Mouse (Mus musculus) CH12.LX (cell line): ENCODE measurements around the gene Tbc1d2b. TPM values are rescaled to one million over a fixed set of nuclear protein-coding genes. Genes with fewer than 3 reads are reported as not detected.

Source experiments
- DNase-seq: peaks from one replicate; pipeline ENCODE4 v3.0.0-alpha.2; 2013; ENCODE audit errors: extremely low read depth
- H3K27ac ChIP-seq: 2 replicates; pipeline ENCODE4 v1.5.1; 2012; ENCODE audit warnings: low read depth, mild to moderate bottlenecking, control low read depth, moderate library complexity; ENCODE audit not compliant: insufficient read depth
- H3K27me3 ChIP-seq: replicated peaks from 2 replicates; pipeline ENCODE3; 2012; ENCODE audit warnings: inconsistent platforms
- H3K36me3 ChIP-seq, 2 experiments: replicated peaks in 1 of 2; 2 replicates each; pipeline versions ENCODE3 to v1.6.1; 2012; ENCODE audit warnings: inconsistent platforms in 1 of 2, low read length in 1 of 2, mild to moderate bottlenecking in 1 of 2, mixed read lengths in 1 of 2, moderate library complexity in 1 of 2; ENCODE audit not compliant: control insufficient read depth in 1 of 2, insufficient read depth in 1 of 2
- H3K4me1 ChIP-seq, 2 experiments: 2 replicates each; pipeline ENCODE4 v1.6.1; 2012; ENCODE audit warnings: inconsistent platforms in 1 of 2, moderate library complexity in 1 of 2; ENCODE audit not compliant: insufficient read depth in 2 of 2, control insufficient read depth in 1 of 2
- H3K4me2 ChIP-seq: 2 replicates; pipeline ENCODE4 v1.6.1; 2012; ENCODE audit warnings: low read depth, mild to moderate bottlenecking, control low read depth; ENCODE audit not compliant: poor library complexity, insufficient read depth, severe bottlenecking
- H3K4me3 ChIP-seq, 3 experiments: fragments of 150-350 bp in 1 of 3; sonication (generic) in 1 of 3; replicated peaks in 1 of 3; 2 replicates each; pipeline versions ENCODE3 to v1.5.1; 2011 to 2012; ENCODE audit warnings: low read depth in 2 of 3, low read length in 2 of 3, mild to moderate bottlenecking in 2 of 3, moderate library complexity in 2 of 3, control low read depth in 1 of 3, improper control_type of control experiment in 1 of 3, inconsistent platforms in 1 of 3, mixed read lengths in 1 of 3; ENCODE audit not compliant: poor library complexity in 1 of 3
- H3K79me2 ChIP-seq: replicated peaks from 2 replicates; pipeline ENCODE4 v1.6.1; 2012; ENCODE audit warnings: mild to moderate bottlenecking, moderate library complexity; ENCODE audit not compliant: control insufficient read depth, poor library complexity, insufficient read depth, severe bottlenecking; ENCODE audit errors: extremely low read depth
- H3K9ac ChIP-seq: 2 replicates; pipeline ENCODE4 v1.6.1; 2012; ENCODE audit warnings: low read depth, mild to moderate bottlenecking, control low read depth, moderate library complexity; ENCODE audit not compliant: insufficient read depth
- H3K9me3 ChIP-seq: replicated peaks from 2 replicates; pipeline ENCODE3; 2012; ENCODE audit warnings: low read length, inconsistent platforms, mixed read lengths
- BHLHE40 ChIP-seq: IDR thresholded peaks from 2 replicates; pipeline ENCODE4 v1.6.1; 2011; ENCODE audit warnings: mild to moderate bottlenecking, low read depth, low read length, improper control_type of control experiment
- CTCF ChIP-seq, 2 experiments: IDR thresholded peaks in 1 of 2; conservative IDR thresholded peaks in 1 of 2; 2 replicates each; pipeline ENCODE4 v1.5.1; 2011 to 2012; ENCODE audit warnings: low read depth in 2 of 2, low read length in 2 of 2, improper control_type of control experiment in 1 of 2, inconsistent platforms in 1 of 2, mild to moderate bottlenecking in 1 of 2, moderate library complexity in 1 of 2
- EP300 ChIP-seq: IDR thresholded peaks from 2 replicates; pipeline ENCODE4 v1.6.1; 2011; ENCODE audit warnings: low read length, improper control_type of control experiment
- ETS1 ChIP-seq: conservative IDR thresholded peaks from 2 replicates; pipeline ENCODE4 v1.6.1; 2012; ENCODE audit warnings: low read depth, mild to moderate bottlenecking, inconsistent platforms, low read length, improper control_type of control experiment, moderate library complexity
- JUN ChIP-seq: IDR thresholded peaks from 2 replicates; pipeline ENCODE4 v1.6.1; 2011; ENCODE audit warnings: low read depth, mild to moderate bottlenecking, low read length, improper control_type of control experiment, moderate library complexity; ENCODE audit not compliant: insufficient read depth
- JUND ChIP-seq: conservative IDR thresholded peaks from 2 replicates; pipeline ENCODE4 v1.6.1; 2011; ENCODE audit warnings: low read depth, low read length, improper control_type of control experiment
- PAX5 ChIP-seq: IDR thresholded peaks from 2 replicates; pipeline ENCODE4 v1.6.1; 2012; ENCODE audit warnings: low read length, inconsistent platforms, mixed read lengths
- RAD21 ChIP-seq: IDR thresholded peaks from 2 replicates; pipeline ENCODE4 v1.6.1; 2011; ENCODE audit warnings: low read depth, mild to moderate bottlenecking, low read length, improper control_type of control experiment, moderate library complexity
- RCOR1 ChIP-seq: conservative IDR thresholded peaks from 2 replicates; pipeline ENCODE4 v1.6.1; 2012; ENCODE audit warnings: low read depth, mild to moderate bottlenecking, inconsistent platforms, low read length, improper control_type of control experiment
- SIN3A ChIP-seq: IDR thresholded peaks from 2 replicates; pipeline ENCODE4 v1.6.1; 2012; ENCODE audit warnings: low read length, improper control_type of control experiment, inconsistent platforms
- SMC3 ChIP-seq: IDR thresholded peaks from 2 replicates; pipeline ENCODE4 v1.6.1; 2011; ENCODE audit warnings: low read depth, low read length, improper control_type of control experiment
- TBP ChIP-seq: conservative IDR thresholded peaks from 2 replicates; pipeline ENCODE4 v1.6.1; 2011; ENCODE audit warnings: low read depth, low read length, improper control_type of control experiment
- TCF12 ChIP-seq: IDR thresholded peaks from 2 replicates; pipeline ENCODE4 v1.6.1; 2014; ENCODE audit warnings: low read depth, mild to moderate bottlenecking, inconsistent platforms, low read length, improper control_type of control experiment
- USF2 ChIP-seq: conservative IDR thresholded peaks from 2 replicates; pipeline ENCODE4 v1.6.1; 2011; ENCODE audit warnings: low read depth, low read length, improper control_type of control experiment
- ZC3H11A ChIP-seq: IDR thresholded peaks from 2 replicates; pipeline ENCODE4 v1.6.1; 2012; ENCODE audit warnings: low read depth, mild to moderate bottlenecking, inconsistent platforms, low read length, improper control_type of control experiment
- ZKSCAN1 ChIP-seq: IDR thresholded peaks from 2 replicates; pipeline ENCODE4 v1.6.1; 2012; ENCODE audit warnings: low read depth, inconsistent platforms, low read length, improper control_type of control experiment, borderline replicate concordance
- ZNF384 ChIP-seq: IDR thresholded peaks from 2 replicates; pipeline ENCODE4 v1.6.1; 2012; ENCODE audit warnings: low read depth, low read length, improper control_type of control experiment, inconsistent platforms
- dilution Hi-C: fragments of 300-500 bp; cut with MboI; formaldehyde crosslinking; loops from 2 replicates; pipeline ENCODE4 v1.14.3; 2020; ENCODE audit warnings: low sequenced_read_pairs; ENCODE audit not compliant: extremely low pct_unique_long_range_greater_than_20kb, extremely low pct_ligation_motif_present
- in situ Hi-C: fragments of 300-500 bp; cut with MboI; formaldehyde crosslinking; loops from 3 replicates; pipeline ENCODE4 v1.14.3; 2019; ENCODE audit warnings: low sequenced_read_pairs, low pct_ligation_motif_present, low pct_unique_long_range_greater_than_20kb, mixed read lengths
- polyA plus RNA-seq: library from polyadenylated mRNA; unstranded; fragments of >175 nt; gene quantifications from 2 replicates; pipeline ENCODE4 v1.2.1, GENCODE M21; 2012; ENCODE audit warnings: low read depth; ENCODE audit not compliant: insufficient read length
- total RNA-seq, 2 experiments: library from RNA; depleted of rRNA; stranded (reverse); fragments of 300-350 nt in 1 of 2; fragments of >200 nt in 1 of 2; gene quantifications; 2 replicates each; pipeline ENCODE4 v1.2.3; 2012 to 2014

The Tbc1d2b gene
- total and polyA plus RNA-seq, 3 experiments, result 0.60 to 1.3 (median 0.76) TPM

DNA sequence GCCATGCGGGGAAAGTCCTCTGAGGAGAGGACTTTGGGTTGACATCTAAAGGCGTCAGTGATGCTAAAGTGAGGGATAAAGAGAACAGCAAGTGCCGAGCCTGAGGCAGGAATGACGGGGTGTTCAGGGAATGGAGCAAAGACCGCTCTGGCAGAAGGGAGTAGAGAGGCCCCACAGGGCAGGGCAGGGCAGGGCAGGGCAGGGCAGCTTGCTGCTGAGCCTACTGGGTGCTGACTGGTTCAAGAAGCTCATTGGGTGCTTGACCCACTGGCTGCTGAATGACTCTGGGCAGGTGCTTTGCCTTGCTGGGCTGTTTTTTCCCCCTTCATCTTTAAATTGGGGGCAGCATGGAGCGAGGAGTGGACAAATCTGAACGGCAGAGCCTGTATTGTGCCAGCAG is 74.3 kb downstream of the Tbc1d2b start:
- Histone ChIP-seq H3K9ac (no peak overlapping the region), H3K36me3 (peaks cover 24 to 83% of the 10 kb centered on the region in 2 experiments), H3K4me2 (no peak overlapping the region), H3K4me1 (peaks cover 48 to 73% of the 10 kb centered on the region in 2 experiments), H3K27me3 (no peaks in the 10 kb centered on the region), H3K79me2 (no peaks in the 10 kb centered on the region), H3K4me3 (no peak overlapping the region), H3K27ac (no peak overlapping the region), H3K9me3 (no peaks in the 10 kb centered on the region)
- no peak for DNase-seq
- no peak for TF ChIP-seq ETS1
- TF ChIP-seq JUN, result no peak
- no peak for TF ChIP-seq ZKSCAN1
- TF ChIP-seq TCF12, result no peak
- TF ChIP-seq SIN3A, result no peak
- no peak for TF ChIP-seq ZNF384
- TF ChIP-seq JUND, result no peak
- no peak for TF ChIP-seq EP300
- no peak for TF ChIP-seq TBP
- TF ChIP-seq PAX5, result no peak
- TF ChIP-seq RAD21, result no peak
- no peak for TF ChIP-seq ZC3H11A
- TF ChIP-seq USF2, result no peak
- no peak for TF ChIP-seq BHLHE40
- in situ Hi-C loops, result loop anchor here (5.0 kb wide), 1 partner anchor 84 kb away; the partner anchor contains the start of gene Morf4l1
- dilution Hi-C loops, result no loop called here

GRCm38 (mm10) chr9:90195000-90195399 is 75.6 kb downstream of the Tbc1d2b start:
- Histone ChIP-seq H3K9me3 (no peaks in the 10 kb centered on the region), H3K79me2 (no peaks in the 10 kb centered on the region), H3K36me3 (peaks cover 25 to 87% of the 10 kb centered on the region in 2 experiments), H3K27me3 (no peaks in the 10 kb centered on the region), H3K4me3 (no peak overlapping the region), H3K27ac (no peak overlapping the region), H3K9ac (no peak overlapping the region), H3K4me1 (peaks cover 35 to 65% of the 10 kb centered on the region in 2 experiments), H3K4me2 (no peak overlapping the region)
- no peak for DNase-seq
- in situ Hi-C loops, result loop anchor here (5.0 kb wide), 1 partner anchor 83 kb away; the partner anchor contains the start of gene Morf4l1
- dilution Hi-C loops, result no loop called here
- TF ChIP-seq SMC3 (peak; percentile 66), CTCF (conservative IDR thresholded peaks at IDR 0.05 in 1 of 2, IDR thresholded peaks at IDR 0.05 in 1 of 2; ENCODE audit: low read depth in 2 of 2, low read length in 2 of 2) (peak in 1 of 2 experiments; percentile 68; a peak in 2 of 4 replicates), RCOR1 (no peak), RAD21 (peak; percentile 58)
- TF ChIP-seq, all 38 proteins: peak for 3
